Mouse (Mus musculus): ENCODE results near the gene Pramef12. TPM values are rescaled to one million over a fixed set of nuclear protein-coding genes. Genes with fewer than 3 reads are reported as not detected.

The Pramef12 gene
- polyA plus RNA-seq (2012; rRNA removed): 0.08 TPM in 1 of 2 replicates, not detected in the other

DNA sequence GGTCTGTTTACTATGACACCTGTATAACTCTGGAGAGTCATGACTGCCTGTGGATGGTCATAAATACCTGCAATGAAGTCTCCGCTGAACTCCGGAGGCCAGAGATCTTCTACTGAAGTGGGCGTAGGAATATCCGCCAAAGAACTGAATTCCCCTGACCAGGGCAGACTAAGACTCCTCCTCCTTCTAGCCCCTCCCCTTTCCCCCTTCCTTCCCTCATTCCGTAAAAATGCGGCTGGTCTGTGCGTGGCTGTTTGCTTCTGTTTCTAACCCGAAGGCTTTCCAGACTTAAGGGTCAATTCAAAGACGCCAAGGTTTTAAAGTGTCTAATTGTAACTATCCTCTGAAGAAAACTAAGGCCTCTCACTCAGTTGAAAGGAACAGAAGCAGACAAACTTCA lies at the start of gene Pramef12:
TSS of gene Pramef12 (minus strand) at position 175 of the 400 bp plus-strand sequence.

DNA sequence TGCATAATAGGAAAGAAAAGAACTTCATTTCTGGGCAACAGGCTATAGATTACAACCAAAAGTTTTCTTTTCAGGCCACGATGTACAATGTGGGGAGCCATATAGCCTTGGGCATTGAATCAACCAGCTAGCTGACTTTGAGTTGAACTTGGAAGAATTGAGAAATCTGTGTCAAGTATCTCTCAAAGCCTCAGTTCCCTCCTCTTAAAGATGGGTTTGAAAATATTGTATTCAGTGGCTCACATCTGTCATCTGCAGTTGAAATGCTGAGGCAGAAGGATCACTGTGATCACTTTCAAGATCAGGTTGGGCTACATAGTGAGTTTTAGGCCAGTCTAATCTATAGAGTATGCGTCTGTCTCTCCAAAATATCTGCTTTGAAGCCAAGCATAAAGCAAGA lies 45.0 kb upstream of the Pramef12 start, which contains the start of gene Gm9944:
TSS of gene Gm9944 (minus strand) at position 101 of the 400 bp plus-strand sequence.

DNA sequence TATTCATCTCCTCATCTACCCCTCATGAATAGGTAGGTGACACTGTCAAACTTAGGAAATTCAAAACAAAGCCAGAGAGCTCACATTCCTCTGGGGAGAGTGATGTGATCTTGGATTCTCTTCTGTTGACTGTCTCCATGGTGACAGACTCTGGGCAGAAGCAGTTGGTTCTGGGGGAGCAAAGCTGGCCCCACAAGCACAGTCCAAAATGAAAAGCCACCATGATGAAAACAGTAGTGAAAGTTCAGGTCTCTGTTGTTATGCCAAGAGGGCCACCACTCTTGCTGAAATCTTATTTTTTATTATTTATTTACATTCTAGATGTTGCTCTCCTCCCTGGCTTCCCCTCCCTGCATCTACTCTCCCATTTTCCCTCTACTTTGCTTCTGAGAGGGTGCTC lies 30.4 kb upstream of the Pramef12 start, which contains the start of gene 1700012P22Rik:
TSS of gene 1700012P22Rik (minus strand) at position 101 of the 400 bp plus-strand sequence.

DNA sequence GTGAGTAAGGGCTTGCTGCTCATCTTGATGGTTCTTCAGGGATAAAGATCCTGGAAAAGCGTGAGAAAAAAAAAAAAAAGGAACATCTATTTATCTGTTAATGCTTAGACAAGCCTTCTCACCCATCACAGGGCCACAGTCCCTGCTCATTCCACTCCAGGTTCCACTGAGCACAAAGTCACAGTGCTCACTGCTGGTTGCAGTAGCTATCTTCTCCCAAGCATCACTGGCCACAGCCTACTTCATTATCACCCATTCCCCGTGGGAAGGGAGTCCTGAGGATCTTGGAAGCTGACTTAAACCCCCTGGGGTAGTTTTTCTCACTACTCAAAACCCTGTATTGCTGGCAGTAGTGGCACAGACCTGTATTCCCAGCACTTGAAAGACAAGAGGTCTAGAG lies 30.4 kb downstream of the Pramef12 start, which contains the start of gene Pramef20:
TSS of gene Pramef20 (minus strand) at position 23 of the 400 bp plus-strand sequence.

DNA sequence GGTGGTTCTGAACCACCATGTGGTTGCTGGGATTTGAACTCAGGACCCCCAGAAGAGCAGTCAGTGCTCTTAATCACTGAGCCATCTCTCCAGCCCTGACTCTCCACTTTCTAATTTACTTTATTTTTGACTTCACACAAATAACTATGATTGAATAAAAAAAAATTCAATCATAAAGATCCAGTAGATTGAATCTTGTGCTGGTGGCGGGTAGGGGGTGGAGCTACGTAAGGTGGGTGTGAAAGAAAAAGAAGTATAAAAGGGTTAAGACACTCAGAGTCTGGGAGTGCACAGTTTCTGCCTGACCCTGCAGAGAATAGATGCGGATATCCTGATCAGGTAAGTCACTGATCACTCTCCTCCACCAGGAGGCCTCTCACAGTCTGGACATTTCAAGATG lies 50.6 kb downstream of the Pramef12 start, which contains the start of gene Gm13119:
TSS of gene Gm13119 (plus strand) at position 301 of the 400 bp plus-strand sequence.

Other genes with a start within 250 kb of the Pramef12 start
- not detected in 2 replicates for gene Oog3, start 245.8 kb downstream of the Pramef12 start, polyA plus RNA-seq (2012; rRNA removed)
- gene Oog2, start 217.7 kb downstream of the Pramef12 start, polyA plus RNA-seq (2012; rRNA removed): not detected in 2 replicates
- not detected in 2 replicates for gene C87977, start 195.1 kb downstream of the Pramef12 start, polyA plus RNA-seq (2012; rRNA removed)
- gene Pramel5, start 128.0 kb downstream of the Pramef12 start, polyA plus RNA-seq (2012; rRNA removed): not detected in 2 replicates
- gene Gm13128, start 78.2 kb downstream of the Pramef12 start, polyA plus RNA-seq (2012; rRNA removed): not detected in 2 replicates
- gene Gm13119, start 50.5 kb downstream of the Pramef12 start, polyA plus RNA-seq (2012; rRNA removed): not detected in 2 replicates
- not detected in 2 replicates for gene Pramef20, start 30.5 kb downstream of the Pramef12 start, polyA plus RNA-seq (2012; rRNA removed)
- 0.05 TPM in 1 of 2 replicates, not detected in the other for gene 1700012P22Rik, start 30.3 kb upstream of the Pramef12 start, polyA plus RNA-seq (2012; rRNA removed)
- gene Gm9944, start 44.9 kb upstream of the Pramef12 start, polyA plus RNA-seq (2012; rRNA removed): not detected in 2 replicates
- gene Aadacl3, start 55.3 kb upstream of the Pramef12 start, polyA plus RNA-seq (2012; rRNA removed): not detected in 2 replicates
- not detected in 2 replicates for gene 9430007A20Rik, start 111.4 kb upstream of the Pramef12 start, polyA plus RNA-seq (2012; rRNA removed)
- not detected in 2 replicates for gene Gm13124, start 156.7 kb upstream of the Pramef12 start, polyA plus RNA-seq (2012; rRNA removed)
- not detected in 2 replicates for gene Aadacl4, start 205.2 kb upstream of the Pramef12 start, polyA plus RNA-seq (2012; rRNA removed)